In the genomic region with DNA sequence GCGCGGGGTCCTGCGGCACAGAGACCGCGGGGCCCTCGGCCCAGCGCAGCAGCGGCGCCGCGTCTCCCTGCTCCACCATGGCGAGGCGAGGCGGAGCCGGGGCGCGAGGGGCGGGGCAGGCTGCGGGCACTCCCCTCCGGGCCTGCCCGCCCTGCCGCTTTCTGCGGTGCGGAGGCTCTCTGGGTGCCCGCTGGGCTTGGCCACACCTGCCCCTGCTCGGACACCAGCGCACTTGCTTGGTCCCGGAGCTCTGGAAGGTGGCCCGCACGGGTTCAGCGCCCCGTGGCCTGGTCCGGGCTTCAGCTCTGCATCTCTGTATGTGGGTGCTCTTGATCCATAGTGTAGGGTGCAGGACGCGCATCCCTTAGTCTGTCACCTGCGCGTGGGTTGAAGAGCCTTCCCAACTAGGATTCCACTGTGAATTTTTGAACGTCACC, we compare ENCODE assay signal across 8 mouse cellular contexts. TPM values are rescaled to one million over a fixed set of nuclear protein-coding genes. Genes with fewer than 3 reads are reported as not detected.
DNase-seq lines count a peak whose midpoint lies in the region; ATAC-seq lines count a peak whose summit lies in the region.

A gene (minus strand): TSS at position 89 of the 437 bp plus-strand sequence.

- DNase-seq in R1 (ENCODE audit: low read depth, low spot score), result peak; percentile 69
- DNase-seq in cerebellum, postnatal 25 days, result peak; percentile 96 to 97
- DNase-seq in gastrocnemius, adult 8-10 months (ENCODE audit: low spot score in 2 of 2), result peak; percentile 29 to 52
- DNase-seq in induced T-regulatory cell, adult 2 months (ENCODE audit: low read depth), result peak; percentile 84
- DNase-seq in left cerebral cortex, postnatal 14 days (ENCODE audit: low spot score in 2 of 2), result peak; percentile 67 to 75
- peak; percentile 78 to 85 for DNase-seq in right cerebral cortex, postnatal 36 days (ENCODE audit: low spot score in 2 of 2)
- peak; percentile 65 to 82 for DNase-seq in urinary bladder, postnatal 4 days (ENCODE audit: low spot score in 2 of 2)

- ATAC-seq in megakaryocyte-erythroid progenitor cell, adult 5-6 weeks (replicated peaks; ENCODE audit: low FRiP score, low TSS enrichment, poor library complexity, severe bottlenecking), result peak; percentile 94

- intact Hi-C loops in left cerebral cortex, postnatal 14 days (cut with DNase I), result loop anchor here (5.0 kb wide), 1 partner anchor 36 kb away; a partner anchor contains a TSS

RNA-seq across cellular contexts. Expression of the gene that starts here (rescaled TPM):
- total RNA-seq in gastrocnemius, adult 8-10 months (2022), result 1 to 10 TPM in 1 of 4 experiments, under 1 TPM in 3; 0.60 to 1.1 (median 0.86) TPM
- total RNA-seq in left cerebral cortex, postnatal 14 days (2021), result 10 to 100 TPM; 38.6 to 45.2 TPM
- total RNA-seq in megakaryocyte-erythroid progenitor cell, adult 5-6 weeks (2014; fragmentation: Nextera tagmentation), result 3.5 and 7.1 TPM in 2 replicates
- total RNA-seq in megakaryocyte-erythroid progenitor cell, adult 5-6 weeks (2017), result 1.9 and 4.5 TPM in 2 replicates

Comparison
In these comparisons a context has a peak if more than half of its experiments do, and no peak if none do; other contexts are left out.
1. Peak in every context shown above with its lines: DNase-seq and ATAC-seq.
2. RNA of the gene that starts here (total RNA-seq): 38.6 to 45.2 TPM in left cerebral cortex, postnatal 14 days; 1.9 to 7.1 TPM in megakaryocyte-erythroid progenitor cell, adult 5-6 weeks and 0.60 to 1.1 TPM in gastrocnemius, adult 8-10 months; every median in the first group is over 4 times any median in the second.
3. DNase-seq: peak in every context shown above with its lines; median percentile 96 in cerebellum, postnatal 25 days; 84 in induced T-regulatory cell, adult 2 months; 82 in right cerebral cortex, postnatal 36 days; 74 in urinary bladder, postnatal 4 days; 71 in left cerebral cortex, postnatal 14 days; 69 in R1; 40 in gastrocnemius, adult 8-10 months.